Mouse (Mus musculus) retina, embryonic 14.5 days (tissue): ENCODE results near the gene Sema5a.
A peak's percentile ranks its signal among the peaks of the same experiment; 100 is the strongest.

Experiments
- DNase-seq: peaks from one replicate; pipeline ENCODE4 v3.0.0-alpha.2; 2015; ENCODE audit warnings: low spot score

Gene Sema5a

GRCm38 (mm10) chr15:32310834-32311233, 66.2 kb downstream of the Sema5a start:
- DNase-seq, result no peak

- peak; percentile 24 for DNase-seq
Measured at GRCm38 (mm10) chr15:32311287-32311686, 66.7 kb downstream of the Sema5a start.

- DNase-seq, result no peak
Measured at GRCm38 (mm10) chr15:32317074-32317473, 72.5 kb downstream of the Sema5a start.

- DNase-seq, result no peak
Measured at GRCm38 (mm10) chr15:32320739-32321138, 76.1 kb downstream of the Sema5a start.

- no peak for DNase-seq
Measured at GRCm38 (mm10) chr15:32322455-32323220, 78.0 kb downstream of the Sema5a start.

GRCm38 (mm10) chr15:32323224-32323623, 78.6 kb downstream of the Sema5a start:
- DNase-seq, result no peak

- DNase-seq, result peak; percentile 17
Measured at GRCm38 (mm10) chr15:32324105-32324504, 79.5 kb downstream of the Sema5a start.

- DNase-seq, result no peak
Measured at GRCm38 (mm10) chr15:32328370-32329004, 83.9 kb downstream of the Sema5a start.

- DNase-seq, result peak; percentile 64
Measured at GRCm38 (mm10) chr15:32329670-32330330, 85.2 kb downstream of the Sema5a start.

GRCm38 (mm10) chr15:32330427-32330826, 85.8 kb downstream of the Sema5a start:
- DNase-seq, result no peak

- DNase-seq, result no peak
Measured at GRCm38 (mm10) chr15:32331037-32331436, 86.4 kb downstream of the Sema5a start.

GRCm38 (mm10) chr15:32333456-32333855, 88.8 kb downstream of the Sema5a start:
- no peak for DNase-seq

- no peak for DNase-seq
Measured at GRCm38 (mm10) chr15:32337810-32338209, 93.2 kb downstream of the Sema5a start.

- peak; percentile 6 for DNase-seq
Measured at GRCm38 (mm10) chr15:32338721-32339290, 94.2 kb downstream of the Sema5a start.

GRCm38 (mm10) chr15:32339426-32339825, 94.8 kb downstream of the Sema5a start:
- peak; percentile 20 for DNase-seq

GRCm38 (mm10) chr15:32341423-32341822, 96.8 kb downstream of the Sema5a start:
- no peak for DNase-seq

- no peak for DNase-seq
Measured at GRCm38 (mm10) chr15:32343544-32343943, 98.9 kb downstream of the Sema5a start.

GRCm38 (mm10) chr15:32347315-32347714, 102.7 kb downstream of the Sema5a start:
- DNase-seq, result no peak

- DNase-seq, result no peak
Measured at GRCm38 (mm10) chr15:32349276-32349675, 104.7 kb downstream of the Sema5a start.

GRCm38 (mm10) chr15:32352995-32353394, 108.4 kb downstream of the Sema5a start:
- peak; percentile 79 for DNase-seq

GRCm38 (mm10) chr15:32353513-32353912, 108.9 kb downstream of the Sema5a start:
- no peak for DNase-seq

- DNase-seq, result no peak
Measured at GRCm38 (mm10) chr15:32356805-32357204, 112.2 kb downstream of the Sema5a start.

GRCm38 (mm10) chr15:32367841-32368240, 123.2 kb downstream of the Sema5a start:
- no peak for DNase-seq
